Mouse (Mus musculus): ENCODE results near the gene Kcnj4.
A peak's percentile ranks its signal among the peaks of the same experiment; 100 is the strongest.

Kcnj4 gene

DNA sequence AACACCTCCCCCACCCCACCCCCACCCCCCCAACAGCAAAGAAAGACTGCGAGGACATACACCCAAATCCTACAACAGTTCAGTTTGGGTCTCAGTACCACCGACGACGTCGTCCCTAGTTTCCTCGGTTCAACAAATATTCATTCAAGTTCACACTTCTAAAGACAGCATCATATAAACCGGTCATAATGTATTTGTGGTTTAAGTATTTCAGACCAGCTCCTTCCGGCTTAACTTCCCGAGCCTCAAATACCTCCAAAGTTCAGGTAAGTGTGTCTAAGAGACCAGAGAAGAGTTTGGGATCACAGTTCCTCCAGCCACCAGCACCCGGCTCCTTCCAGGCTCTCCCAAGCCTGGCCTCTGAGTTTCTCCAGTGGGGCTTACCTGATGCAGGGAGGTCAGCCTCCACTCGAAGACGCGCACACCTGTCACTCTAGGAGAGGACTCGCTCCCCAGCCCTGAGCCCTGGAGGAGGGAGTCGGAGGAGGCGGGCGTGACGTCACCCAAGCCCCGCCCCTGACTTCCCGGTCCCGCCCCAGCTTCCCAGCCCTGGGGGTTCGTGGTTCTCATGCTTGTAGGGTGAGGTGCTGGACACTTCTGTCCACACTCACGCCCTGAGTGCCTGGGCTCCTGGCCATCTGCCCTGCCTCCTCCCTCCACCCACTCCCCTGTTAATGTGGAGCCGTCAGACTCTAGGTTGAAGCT is 49.8 kb downstream of the Kcnj4 start, which contains the start of gene Csnk1e:
Gene Csnk1e (minus strand): TSS at position 461 of the 705 bp plus-strand sequence.
- DNase-seq (ENCODE audit: low read depth) = peak; percentile 53

DNA sequence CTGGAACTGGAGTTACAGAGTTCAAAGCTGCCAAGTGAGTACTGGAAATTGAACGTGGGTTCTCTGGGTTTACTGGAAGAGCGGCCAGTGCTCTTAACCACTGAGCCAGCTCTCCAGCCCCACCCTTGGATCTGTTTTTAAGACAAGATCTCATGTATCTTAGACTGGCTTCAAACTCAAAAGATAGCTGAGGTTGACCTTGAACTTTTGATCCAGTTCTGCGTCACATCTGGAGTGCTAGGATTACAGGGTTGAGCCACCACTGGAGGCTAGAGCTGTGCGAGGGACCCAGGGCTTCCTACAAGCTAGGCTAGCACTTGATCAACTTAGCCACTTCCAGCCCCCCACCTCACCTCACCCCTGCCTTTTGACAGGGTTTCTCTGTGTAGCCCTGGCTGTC is 51.2 kb downstream of the Kcnj4 start:
- no peak for DNase-seq (ENCODE audit: low read depth)

DNA sequence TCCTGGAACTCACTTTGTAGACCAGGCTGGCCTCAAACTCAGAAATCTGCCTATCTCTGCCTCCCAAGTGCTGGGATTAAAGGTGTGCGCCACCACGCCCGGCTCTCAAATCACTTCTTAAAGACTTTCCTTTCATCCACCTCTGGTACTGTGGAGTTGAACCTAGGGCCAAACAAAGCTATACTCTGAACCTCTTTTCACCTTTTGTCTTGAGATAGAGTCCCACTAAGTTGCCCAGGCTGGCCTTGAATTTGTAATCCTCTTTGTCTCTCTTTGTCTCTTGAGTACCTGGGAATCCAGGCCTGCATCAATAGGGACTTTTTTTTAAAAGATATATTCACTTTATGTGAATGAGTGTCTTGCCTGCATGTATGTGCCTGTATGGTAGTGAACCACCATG is 57.0 kb downstream of the Kcnj4 start:
- DNase-seq (ENCODE audit: low read depth) = no peak

DNA sequence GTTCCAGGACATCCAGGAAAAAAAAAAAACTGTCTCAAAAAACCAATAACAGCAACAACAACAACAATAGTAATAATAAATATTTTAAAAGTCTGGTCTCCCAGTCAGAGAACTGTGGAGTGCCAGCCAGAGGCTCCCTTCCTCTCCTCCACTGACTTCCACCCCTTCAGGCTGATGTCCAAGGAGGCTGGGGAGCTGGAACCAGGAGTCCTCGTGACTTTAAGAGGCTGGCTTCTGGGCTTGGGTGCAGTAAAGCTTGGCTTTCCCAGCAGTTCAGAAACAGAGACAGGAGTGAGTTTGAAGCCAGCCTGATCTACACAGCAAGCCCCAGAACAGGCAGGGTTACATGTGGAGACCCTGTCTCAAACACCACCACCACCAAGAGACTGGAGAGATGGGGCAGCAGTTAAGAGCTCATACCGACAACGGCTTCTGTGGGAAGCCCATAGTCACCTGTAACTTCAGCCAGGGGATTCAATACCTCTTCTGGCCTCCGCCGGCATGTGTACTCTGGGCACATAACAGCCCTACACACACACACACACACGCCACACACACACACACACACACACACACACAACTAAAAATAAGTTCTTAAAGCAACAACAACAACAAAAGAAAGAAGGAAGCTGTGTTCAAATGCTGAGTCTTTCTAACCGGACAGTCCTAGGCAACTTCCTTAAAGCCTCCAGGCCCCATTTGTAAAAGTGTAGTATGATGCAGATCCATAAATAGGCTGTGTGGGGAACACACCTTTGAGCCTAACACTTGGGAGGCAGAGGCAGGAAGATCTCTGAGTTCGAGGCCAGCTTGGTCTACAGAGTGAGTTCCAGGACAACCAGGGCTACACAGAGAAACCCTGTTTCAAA is 59.0 kb downstream of the Kcnj4 start:
- DNase-seq (ENCODE audit: low read depth) = no peak

DNA sequence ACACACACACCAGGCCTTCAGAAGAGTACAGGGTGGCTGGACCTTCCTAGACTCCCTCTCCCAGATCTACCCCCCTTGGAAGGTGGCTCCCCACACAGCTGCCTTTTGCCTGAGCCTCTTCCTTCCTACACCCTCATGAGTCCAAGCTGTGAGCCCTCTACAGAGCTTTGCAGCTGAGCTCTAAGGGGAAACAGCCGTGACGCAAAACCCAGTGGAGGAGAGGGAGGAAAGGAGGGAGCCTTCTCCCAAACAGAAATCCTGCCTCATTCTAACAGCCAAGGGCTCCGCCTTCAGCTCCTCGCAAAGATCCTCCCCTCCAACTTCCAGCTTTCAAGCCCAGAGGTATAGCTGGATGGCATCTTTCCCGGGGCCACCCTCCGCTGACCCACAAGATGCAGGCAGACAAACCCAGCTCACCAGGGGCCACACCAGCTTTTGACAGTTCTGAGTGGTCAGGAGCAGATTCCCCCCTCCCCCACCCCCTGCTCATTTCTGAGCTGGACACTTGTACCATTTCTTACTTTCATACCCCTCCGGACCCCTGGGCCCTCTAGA is 61.1 kb downstream of the Kcnj4 start:
- no peak for DNase-seq (ENCODE audit: low read depth)

DNA sequence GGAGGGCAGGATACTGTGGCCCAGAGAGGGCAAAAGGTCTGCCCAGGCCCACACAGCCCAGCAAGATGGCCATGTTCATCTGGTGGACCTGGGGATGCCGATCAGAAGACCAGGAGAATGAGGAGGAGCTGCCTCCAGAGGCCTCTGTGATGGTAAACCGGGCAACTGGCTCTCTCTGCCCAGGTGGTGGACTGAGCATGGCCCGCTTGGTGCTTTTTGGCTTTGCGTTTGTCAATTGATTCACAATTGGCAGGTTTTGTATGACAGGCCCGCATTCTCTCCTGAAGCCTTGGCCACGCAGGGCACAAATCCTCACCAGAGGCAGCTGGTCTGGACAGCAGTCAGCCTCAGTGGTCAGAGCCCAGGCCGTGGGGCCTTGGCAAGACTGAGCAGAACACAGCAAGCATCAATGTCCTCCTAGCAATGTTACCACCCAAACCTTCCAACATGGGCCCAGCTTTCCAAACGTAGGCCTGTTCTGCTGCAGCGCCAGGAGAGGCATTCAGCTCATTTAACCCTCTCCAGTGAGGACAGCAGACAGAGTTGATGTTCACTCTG is 62.0 kb downstream of the Kcnj4 start:
- DNase-seq (ENCODE audit: low read depth) = no peak

DNA sequence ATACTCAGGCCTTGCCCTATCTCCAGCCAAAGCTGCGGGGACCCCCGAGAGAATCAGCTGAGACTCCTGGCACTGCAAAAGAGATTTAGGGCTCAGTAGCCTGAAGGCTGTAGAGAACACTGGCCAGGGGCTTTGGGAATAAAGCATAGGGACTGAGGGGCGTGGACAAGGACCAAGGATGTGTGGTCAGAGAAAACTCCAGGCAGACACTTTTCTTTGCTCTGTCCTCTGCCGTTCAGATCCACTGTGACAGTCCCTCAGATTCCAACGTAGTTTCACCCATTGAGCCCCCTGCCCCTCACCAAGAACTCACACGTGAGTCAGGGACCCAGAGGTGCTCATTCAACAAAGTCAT is 62.8 kb downstream of the Kcnj4 start:
- no peak for DNase-seq (ENCODE audit: low read depth)

GRCm38 (mm10) chr15:79441331-79442256 is 63.4 kb downstream of the Kcnj4 start:
- DNase-seq (ENCODE audit: low read depth) = peak; percentile 75

GRCm38 (mm10) chr15:79440651-79441330 is 64.2 kb downstream of the Kcnj4 start:
- peak; percentile 27 for DNase-seq (ENCODE audit: low read depth)

DNA sequence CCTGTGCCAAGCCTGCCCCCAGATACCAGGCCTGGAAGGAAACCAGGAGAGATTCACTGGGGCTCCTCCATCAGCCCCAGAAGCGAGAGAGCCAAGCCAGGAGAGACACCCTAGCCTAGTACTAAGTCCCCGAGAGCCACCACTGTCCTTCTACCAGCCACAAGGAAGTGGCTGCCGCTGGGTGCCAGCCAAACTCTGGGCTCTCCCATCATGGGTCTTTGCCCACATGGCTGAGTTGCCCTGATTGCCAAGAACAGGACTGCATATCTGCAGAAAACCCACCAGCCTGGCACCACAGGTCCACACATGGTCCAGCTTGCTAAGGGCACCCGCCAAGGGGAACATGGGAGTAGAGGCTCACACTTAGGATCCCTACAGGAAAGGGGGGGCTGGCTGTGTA is 64.8 kb downstream of the Kcnj4 start:
- DNase-seq (ENCODE audit: low read depth) = peak; percentile 32

DNA sequence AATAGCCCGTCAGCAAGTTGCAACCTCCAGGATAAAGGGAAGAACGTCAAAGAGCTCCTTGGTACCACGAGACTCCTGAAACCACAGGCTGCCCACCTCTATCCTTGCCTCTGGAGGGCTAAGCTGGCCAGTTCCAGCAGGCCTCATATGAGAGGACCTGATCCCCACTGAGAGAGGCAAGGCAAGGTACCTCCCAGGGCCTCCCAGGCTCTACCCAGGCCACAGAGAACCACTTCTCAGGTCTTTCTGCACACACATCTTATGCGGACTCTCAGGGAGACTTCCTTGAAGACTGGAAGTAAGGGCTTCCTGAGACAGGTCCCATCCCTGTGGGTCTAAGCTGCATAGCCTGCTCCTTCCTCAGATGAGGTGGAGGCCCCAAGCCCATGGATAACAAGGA is 65.7 kb downstream of the Kcnj4 start:
- no peak for DNase-seq (ENCODE audit: low read depth)

GRCm38 (mm10) chr15:79438816-79439215 is 66.2 kb downstream of the Kcnj4 start:
- DNase-seq (ENCODE audit: low read depth) = no peak

DNA sequence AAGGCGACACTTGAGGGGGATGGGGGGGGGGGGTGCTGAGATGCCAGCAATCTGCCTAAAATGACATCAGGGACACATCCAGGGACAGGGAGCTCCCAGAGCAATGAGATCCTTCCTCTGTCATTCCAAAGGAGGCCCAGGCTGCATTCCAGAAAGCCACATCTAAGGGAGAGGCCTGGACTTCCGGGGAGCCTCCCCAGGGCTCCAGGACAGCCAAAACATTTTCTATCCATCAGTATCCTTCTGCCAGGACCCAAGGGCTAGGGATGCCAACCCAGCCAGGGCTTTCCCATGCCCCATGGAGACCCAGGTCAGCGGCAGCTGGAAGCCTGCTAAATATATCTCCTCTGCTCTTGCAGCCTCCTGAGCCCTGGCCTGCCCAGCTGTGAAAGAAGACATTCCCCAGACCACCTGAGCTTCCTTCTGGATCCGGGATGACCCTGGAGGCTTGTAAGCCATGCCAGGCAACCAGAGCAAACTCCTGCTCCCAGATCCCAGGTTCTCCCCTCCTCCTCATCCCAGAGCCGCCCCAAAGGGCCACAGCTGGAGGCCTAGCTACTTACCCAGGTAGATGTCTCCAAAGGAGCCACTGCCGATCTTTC is 66.7 kb downstream of the Kcnj4 start:
- DNase-seq (ENCODE audit: low read depth) = no peak

- DNase-seq (ENCODE audit: low read depth) = no peak
These were observed 67.4 kb downstream of the Kcnj4 start for GRCm38 (mm10) chr15:79437541-79438208.

GRCm38 (mm10) chr15:79436481-79436921 is 68.5 kb downstream of the Kcnj4 start:
- DNase-seq (ENCODE audit: low read depth) = no peak

GRCm38 (mm10) chr15:79435191-79435671 is 69.8 kb downstream of the Kcnj4 start:
- no peak for DNase-seq (ENCODE audit: low read depth)
